Mouse (Mus musculus) limb, embryonic 12.5 days (tissue): Measurements from ENCODE around the gene Kcnc3. TPM values are rescaled to one million over a fixed set of nuclear protein-coding genes. Genes with fewer than 3 reads are reported as not detected.
A peak's percentile ranks its signal among the peaks of the same experiment; 100 is the strongest.

Experiments used
- ATAC-seq: fragments of 200-750 bp; cut with Nextera tagmentation; 2 replicates; pipeline ENCODE4 v1.8.0; 2017; ENCODE audit warnings: low read depth, moderate TSS enrichment; ENCODE audit not compliant: insufficient number of reproducible peaks, insufficient read depth, low FRiP score, low TSS enrichment
- H3K27ac ChIP-seq: fragments of 300-500 bp; sonication (generic); 2 replicates; pipeline ENCODE4 v1.5.1; 2016; ENCODE audit warnings: mild to moderate bottlenecking, moderate library complexity
- H3K27me3 ChIP-seq: fragments of 300-500 bp; sonication (generic); 2 replicates; pipeline ENCODE4 v1.6.1; 2016; ENCODE audit warnings: mild to moderate bottlenecking, moderate library complexity
- H3K36me3 ChIP-seq: fragments of 300-500 bp; sonication (generic); 2 replicates; pipeline ENCODE4 v1.6.1; 2016; ENCODE audit warnings: mild to moderate bottlenecking, moderate library complexity
- H3K4me1 ChIP-seq: fragments of 300-500 bp; sonication (generic); replicated peaks from 2 replicates; pipeline ENCODE4 v1.6.1; 2016
- H3K4me2 ChIP-seq: fragments of 300-500 bp; sonication (generic); 2 replicates; pipeline ENCODE4 v1.6.1; 2016; ENCODE audit warnings: mild to moderate bottlenecking, moderate library complexity
- H3K4me3 ChIP-seq: fragments of 300-500 bp; sonication (generic); replicated peaks from 2 replicates; pipeline ENCODE4 v1.5.1; 2016; ENCODE audit warnings: mild to moderate bottlenecking
- H3K9ac ChIP-seq: fragments of 300-500 bp; sonication (generic); replicated peaks from 2 replicates; pipeline ENCODE4 v1.6.1; 2016; ENCODE audit warnings: mild to moderate bottlenecking, moderate library complexity
- H3K9me3 ChIP-seq: fragments of 300-500 bp; sonication (generic); 2 replicates; pipeline ENCODE4 v1.6.1; 2016; ENCODE audit warnings: mild to moderate bottlenecking, moderate library complexity
- WGBS: fragments of 180-500 bp; shearing (Covaris S2); methylation state at CpG from one replicate; pipeline ENCODE4 v1.1.7; 2016; 5-methylcytosine and 5-hydroxymethylcytosine counted together
- polyA plus RNA-seq: library from polyadenylated mRNA; unstranded; fragments of >200 nt; fragmentation: Nextera tagmentation; extraction: Ambion mirVana; gene quantifications from 2 replicates; pipeline ENCODE4 v1.2.1, GENCODE M21; 2016

Kcnc3 gene
- polyA plus RNA-seq, 1 experiment from 2014 or later, result 0.49 TPM

GRCm38 (mm10) chr7:44612192-44612591, 21.7 kb downstream of the Kcnc3 start:
- Histone ChIP-seq H3K9ac (no peak overlapping the region), H3K36me3 (no peaks in the 10 kb centered on the region), H3K27ac (no peak overlapping the region), H3K9me3 (0 out of 2 replicates have a peak, but pooled peaks cover 4% of the 10 kb centered on the region), H3K27me3 (peaks cover 65% of the 10 kb centered on the region), H3K4me1 (no peaks in the 10 kb centered on the region), H3K4me2 (no peak overlapping the region), H3K4me3 (no peak overlapping the region)
- 74% methylated on average over 7 of the region's 7 CpGs for WGBS
- no peak for ATAC-seq

- peak overlapping the region; percentile 26; the same call in 1 of the 2 replicates for H3K4me2 ChIP-seq
- H3K27me3 ChIP-seq, result peaks cover 46% of the 10 kb centered on the region
- H3K4me3 ChIP-seq, result 0 out of 2 replicates have a peak overlapping the region, but pooled peaks have one; percentile 1
- WGBS, result 6% methylated on average over 20 of the region's 20 CpGs
- no peak overlapping the region for H3K9ac ChIP-seq
- ATAC-seq, result no peak
- no peak overlapping the region for H3K27ac ChIP-seq
- H3K9me3 ChIP-seq, result 0 out of 2 replicates have a peak, but pooled peaks cover 4% of the 10 kb centered on the region
- H3K36me3 ChIP-seq, result no peaks in the 10 kb centered on the region
- no peaks in the 10 kb centered on the region for H3K4me1 ChIP-seq
These were observed 23.7 kb downstream of the Kcnc3 start for GRCm38 (mm10) chr7:44614041-44614688.

GRCm38 (mm10) chr7:44615309-44615708, 24.8 kb downstream of the Kcnc3 start:
- H3K4me1 ChIP-seq, result no peaks in the 10 kb centered on the region
- H3K27ac ChIP-seq, result no peak overlapping the region
- H3K4me2 ChIP-seq, result no peak overlapping the region
- H3K9me3 ChIP-seq, result 0 out of 2 replicates have a peak, but pooled peaks cover 4% of the 10 kb centered on the region
- no peaks in the 10 kb centered on the region for H3K36me3 ChIP-seq
- no peak overlapping the region for H3K9ac ChIP-seq
- ATAC-seq, result no peak
- WGBS, result 7% methylated on average over 10 of the region's 10 CpGs
- H3K27me3 ChIP-seq, result peaks cover 46% of the 10 kb centered on the region
- no peak overlapping the region for H3K4me3 ChIP-seq

DNA sequence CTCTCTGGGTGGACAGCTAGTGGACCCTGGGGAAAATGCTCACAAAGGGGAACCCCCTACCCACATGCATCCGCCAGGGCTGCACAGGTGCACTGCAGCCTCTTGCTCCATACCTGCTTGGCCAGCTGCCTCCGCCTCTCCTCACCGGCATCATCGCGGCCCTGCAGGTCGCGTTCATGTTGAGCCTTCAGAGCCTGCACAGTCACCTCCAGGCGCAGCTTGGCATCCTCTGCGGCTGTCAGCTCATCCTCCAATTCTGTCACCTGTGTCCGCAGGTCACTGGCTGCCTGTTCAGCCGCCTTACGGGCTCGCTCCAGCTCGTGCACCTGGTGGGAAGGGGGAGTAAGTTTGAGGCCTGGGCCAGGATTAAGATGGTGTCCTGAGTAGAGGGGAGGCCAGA, 25.5 kb downstream of the Kcnc3 start:
- WGBS, result 69% methylated on average over 14 of the region's 14 CpGs
- no peak overlapping the region for H3K9ac ChIP-seq
- H3K9me3 ChIP-seq, result 0 out of 2 replicates have a peak, but pooled peaks cover 4% of the 10 kb centered on the region
- H3K4me3 ChIP-seq, result no peak overlapping the region
- H3K27ac ChIP-seq, result no peak overlapping the region
- ATAC-seq, result no peak
- no peaks in the 10 kb centered on the region for H3K4me1 ChIP-seq
- peaks cover 46% of the 10 kb centered on the region for H3K27me3 ChIP-seq
- no peaks in the 10 kb centered on the region for H3K36me3 ChIP-seq
- no peak overlapping the region for H3K4me2 ChIP-seq

- no peaks in the 10 kb centered on the region for H3K36me3 ChIP-seq
- 78% methylated on average over 3 of the region's 3 CpGs for WGBS
- no peak overlapping the region for H3K4me3 ChIP-seq
- peaks cover 45% of the 10 kb centered on the region for H3K27me3 ChIP-seq
- 0 out of 2 replicates have a peak, but pooled peaks cover 4% of the 10 kb centered on the region for H3K9me3 ChIP-seq
- no peak overlapping the region for H3K9ac ChIP-seq
- H3K4me2 ChIP-seq, result no peak overlapping the region
- no peak overlapping the region for H3K27ac ChIP-seq
- no peak for ATAC-seq
- H3K4me1 ChIP-seq, result no peaks in the 10 kb centered on the region
These were observed 26.6 kb downstream of the Kcnc3 start for GRCm38 (mm10) chr7:44617059-44617458.

DNA sequence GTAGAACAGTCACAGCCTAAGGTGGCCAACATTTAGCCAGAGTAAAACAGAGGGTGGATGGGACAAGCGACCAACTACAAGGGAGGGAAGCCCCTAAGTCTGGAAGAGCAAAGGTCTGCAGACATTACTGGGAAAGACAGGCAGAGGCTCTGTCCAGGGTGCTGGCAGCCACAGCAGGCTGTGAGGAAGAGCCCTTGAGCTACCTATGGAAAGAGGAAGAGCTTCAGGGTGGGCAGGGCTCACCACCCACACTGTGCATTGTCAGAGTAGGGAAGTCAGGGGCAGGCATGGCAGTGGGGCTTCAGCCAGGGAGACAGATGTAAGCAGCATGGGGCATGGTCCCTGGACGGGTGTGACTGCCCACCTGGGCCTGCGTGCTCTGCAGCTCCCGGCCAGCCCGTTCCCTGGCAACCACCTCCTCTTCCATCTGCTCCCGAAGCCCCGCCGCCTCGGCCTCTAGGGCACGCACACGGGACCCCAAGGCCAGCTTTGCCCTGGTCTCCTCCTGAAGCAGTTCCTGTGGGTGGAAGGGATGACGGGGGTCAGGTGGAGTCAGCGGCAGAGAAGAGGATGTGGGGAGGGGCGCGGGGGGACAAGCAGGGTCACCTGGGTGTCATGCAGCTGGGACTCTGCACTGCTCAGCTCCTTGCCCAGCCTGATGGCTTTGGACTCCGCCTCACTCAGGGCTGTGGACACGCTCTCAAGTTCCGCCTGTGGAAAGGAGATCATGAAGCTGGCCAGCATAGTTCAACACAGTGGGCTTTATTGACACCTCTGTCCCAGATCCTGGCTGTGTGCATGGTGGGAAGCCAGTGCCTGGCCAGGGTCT, 33.5 kb downstream of the Kcnc3 start:
- 48% methylated on average over 18 of the region's 18 CpGs for WGBS
- H3K27ac ChIP-seq, result no peak overlapping the region
- no peaks in the 10 kb centered on the region for H3K9me3 ChIP-seq
- no peak for ATAC-seq
- H3K4me2 ChIP-seq, result no peak overlapping the region
- no peaks in the 10 kb centered on the region for H3K4me1 ChIP-seq
- H3K27me3 ChIP-seq, result peaks cover 24% of the 10 kb centered on the region
- H3K36me3 ChIP-seq, result no peaks in the 10 kb centered on the region
- H3K9ac ChIP-seq, result no peak overlapping the region
- H3K4me3 ChIP-seq, result no peak overlapping the region

GRCm38 (mm10) chr7:44624543-44624826, 34.0 kb downstream of the Kcnc3 start:
- Histone ChIP-seq H3K4me2 (no peak overlapping the region), H3K27me3 (peaks cover 27% of the 10 kb centered on the region), H3K4me1 (no peaks in the 10 kb centered on the region), H3K36me3 (no peaks in the 10 kb centered on the region), H3K27ac (no peak overlapping the region), H3K4me3 (no peak overlapping the region), H3K9me3 (no peaks in the 10 kb centered on the region), H3K9ac (no peak overlapping the region)
- 78% methylated on average over 3 of the region's 3 CpGs for WGBS
- ATAC-seq, result no peak

DNA sequence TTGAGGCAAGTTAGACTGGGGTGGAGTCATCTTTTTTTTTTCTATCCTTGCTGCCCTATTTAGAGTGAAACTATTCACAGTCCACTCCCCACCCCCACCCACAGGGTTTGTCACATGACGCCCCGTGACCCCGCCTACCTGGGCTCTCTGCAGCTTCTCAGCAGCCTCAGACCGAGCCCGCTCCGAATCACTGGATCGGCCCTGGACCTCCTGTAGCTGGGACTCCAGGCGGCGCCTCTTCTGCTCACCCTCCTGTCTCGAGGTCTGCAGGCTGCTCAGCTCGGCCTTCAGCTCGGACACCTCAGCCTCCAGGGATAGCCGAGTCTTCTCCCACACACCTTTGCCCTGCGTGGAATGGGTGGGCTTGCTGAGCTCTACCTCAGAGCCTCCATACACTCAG, 34.4 kb downstream of the Kcnc3 start:
- no peak for ATAC-seq
- 56% methylated on average over 14 of the region's 14 CpGs for WGBS
- Histone ChIP-seq H3K4me1 (no peaks in the 10 kb centered on the region), H3K9me3 (no peaks in the 10 kb centered on the region), H3K36me3 (no peaks in the 10 kb centered on the region), H3K27me3 (peaks cover 31% of the 10 kb centered on the region), H3K4me2 (no peak overlapping the region), H3K9ac (no peak overlapping the region), H3K4me3 (no peak overlapping the region), H3K27ac (no peak overlapping the region)

DNA sequence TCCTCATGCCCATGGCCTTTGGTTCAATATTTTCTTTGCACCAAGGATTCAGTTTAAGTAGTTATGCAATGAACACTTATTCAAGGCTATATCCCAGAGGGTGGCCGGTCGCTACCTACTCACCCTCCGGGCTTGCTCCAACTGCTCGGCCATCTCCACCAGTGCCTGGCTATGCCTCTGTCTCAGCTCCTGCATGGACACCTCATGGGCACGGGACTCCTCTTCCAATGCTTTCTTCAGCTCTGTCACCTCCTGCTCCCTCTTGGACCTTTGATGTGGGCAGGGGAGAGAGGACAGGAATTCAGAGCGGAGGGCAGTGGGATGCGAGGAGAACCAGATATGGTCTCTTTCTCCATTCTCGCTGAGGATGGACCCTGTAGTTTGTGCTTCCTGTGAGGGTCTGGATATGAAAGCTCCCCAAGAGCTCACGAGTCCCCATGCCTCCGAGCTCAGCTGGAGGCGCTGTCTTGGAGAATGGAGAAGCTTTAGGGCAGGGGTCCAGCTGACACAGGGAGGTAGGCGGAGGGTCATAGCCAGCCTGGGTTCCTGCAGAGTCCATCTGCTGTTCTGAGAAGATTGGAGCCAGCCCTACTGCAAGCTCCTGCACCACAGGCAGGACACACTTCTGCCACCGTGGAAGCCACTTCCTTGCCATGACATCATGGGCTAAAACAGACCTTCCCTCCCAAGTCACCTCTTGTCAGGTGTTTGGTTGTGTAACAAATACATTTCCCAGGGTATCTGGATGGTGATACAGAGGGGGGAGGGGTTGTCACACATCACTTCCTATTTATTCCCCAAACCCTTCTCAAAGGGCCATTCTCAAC, 35.0 kb downstream of the Kcnc3 start:
- WGBS, result 87% methylated on average over 13 of the region's 13 CpGs

DNA sequence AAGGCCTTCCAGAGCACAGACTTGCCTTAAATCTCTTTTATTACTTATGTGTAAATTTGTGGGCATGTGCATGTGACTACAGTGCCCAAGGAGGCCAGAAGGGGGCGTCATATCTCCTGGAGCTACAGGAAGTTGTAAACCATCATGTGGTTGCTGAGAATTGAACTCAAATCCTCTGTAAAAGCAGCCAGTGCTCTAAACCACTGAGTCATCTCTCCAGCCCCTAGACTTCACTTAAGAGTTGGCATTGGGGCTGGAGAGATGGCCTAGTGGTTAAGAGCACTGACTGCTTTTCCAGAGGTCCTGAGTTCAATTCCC, 35.6 kb downstream of the Kcnc3 start:
- no peak overlapping the region for H3K9ac ChIP-seq
- peaks cover 40% of the 10 kb centered on the region for H3K27me3 ChIP-seq
- ATAC-seq, result no peak
- H3K4me1 ChIP-seq, result no peaks in the 10 kb centered on the region
- no peak overlapping the region for H3K4me2 ChIP-seq
- WGBS, result 62% methylated on average over 1 of the region's 1 CpGs
- H3K9me3 ChIP-seq, result no peaks in the 10 kb centered on the region
- H3K4me3 ChIP-seq, result no peak overlapping the region
- no peaks in the 10 kb centered on the region for H3K36me3 ChIP-seq
- no peak overlapping the region for H3K27ac ChIP-seq

More for the DNA sequence above, 35.0 kb downstream of the Kcnc3 start:
- no peak for ATAC-seq
- H3K27ac ChIP-seq, result no peak overlapping the region
- H3K27me3 ChIP-seq, result peaks cover 37% of the 10 kb centered on the region
- H3K4me3 ChIP-seq, result no peak overlapping the region
- H3K9ac ChIP-seq, result no peak overlapping the region
- no peaks in the 10 kb centered on the region for H3K9me3 ChIP-seq
- no peaks in the 10 kb centered on the region for H3K36me3 ChIP-seq
- no peak overlapping the region for H3K4me2 ChIP-seq
- no peaks in the 10 kb centered on the region for H3K4me1 ChIP-seq

- no peaks in the 10 kb centered on the region for H3K4me1 ChIP-seq
- no peak overlapping the region for H3K9ac ChIP-seq
- H3K36me3 ChIP-seq, result no peaks in the 10 kb centered on the region
- ATAC-seq, result no peak
- H3K27ac ChIP-seq, result no peak overlapping the region
- no peak overlapping the region for H3K4me3 ChIP-seq
- no peaks in the 10 kb centered on the region for H3K9me3 ChIP-seq
- peaks cover 43% of the 10 kb centered on the region for H3K27me3 ChIP-seq
- H3K4me2 ChIP-seq, result no peak overlapping the region
- WGBS, result 81% methylated on average over 13 of the region's 13 CpGs
These were observed 36.5 kb downstream of the Kcnc3 start for GRCm38 (mm10) chr7:44626966-44627365.
